Mouse (Mus musculus) c-Kit-positive CD71-positive TER-119-positive erythroid progenitor cells, embryonic 14.5 days (primary cell): ENCODE data around the gene Ttll3.

Source experiments
- DNase-seq: peaks from one replicate; pipeline ENCODE4 v3.0.0-alpha.2; 2013; ENCODE audit warnings: low spot score

Gene Ttll3

GRCm38 (mm10) chr6:113464040-113464439, 75.0 kb downstream of the Ttll3 start:
- no peak for DNase-seq
